Mouse (Mus musculus): ENCODE measurements at regions not wholly inside any gene's neighbourhood (a gene's known extent, or its start where the extent isn't known, plus 50 kb on each side); places are given as distances from the start of the nearest gene placed in this dataset.

DNA sequence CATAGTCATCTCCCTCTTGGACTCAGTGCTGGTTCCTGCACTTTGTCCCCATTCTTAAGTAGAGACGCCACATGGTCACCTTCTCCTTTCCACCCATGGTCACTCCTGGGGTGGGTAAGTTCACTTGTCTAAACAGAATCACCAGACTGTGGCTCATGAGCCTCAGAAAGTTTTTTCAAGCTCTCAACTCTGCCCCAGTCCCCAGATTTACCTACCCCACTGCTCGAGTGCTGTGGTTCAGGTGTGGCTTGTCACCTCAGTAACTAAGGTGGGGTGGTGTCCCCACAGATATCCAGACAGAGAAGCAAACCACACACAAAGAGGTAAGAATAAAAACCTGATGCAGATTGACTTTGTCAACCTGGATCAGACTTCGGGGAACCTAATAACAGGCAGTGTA, 87.6 kb downstream of the Rpl10-ps3 start:
- DNase-seq, result no peak

DNA sequence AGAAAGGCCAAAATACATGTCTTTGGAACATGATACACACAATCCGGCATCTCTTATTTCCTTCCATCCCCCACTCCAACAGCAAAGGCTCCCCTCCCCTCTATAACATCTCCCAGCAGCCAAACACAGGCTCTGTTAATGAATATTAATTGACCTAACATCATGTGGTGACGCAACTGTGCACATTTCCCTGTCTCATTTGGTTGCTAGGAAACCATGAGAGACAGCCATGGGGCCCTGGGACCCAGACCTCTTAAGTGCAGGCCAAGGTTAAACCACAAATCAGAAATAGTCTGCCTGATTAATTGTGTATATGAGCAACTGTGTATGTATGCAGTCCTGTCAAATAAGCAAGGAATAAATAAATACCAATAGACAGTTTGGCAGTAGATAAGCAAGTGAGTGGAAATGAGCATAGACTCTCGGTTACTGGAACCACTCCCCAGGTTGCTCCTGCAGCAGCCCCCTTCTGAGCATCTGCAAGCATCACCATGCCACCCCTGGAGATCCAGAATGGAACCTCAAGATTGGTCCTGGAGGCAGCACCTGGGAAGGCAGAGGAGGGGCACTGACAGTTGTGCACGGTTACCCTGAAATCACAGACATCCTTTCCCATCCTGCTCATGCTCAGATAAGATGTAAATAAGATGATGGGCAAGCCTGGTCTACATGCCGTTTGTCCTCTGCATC, 99.6 kb downstream of the Rpl10-ps3 start:
- no peak for DNase-seq

DNA sequence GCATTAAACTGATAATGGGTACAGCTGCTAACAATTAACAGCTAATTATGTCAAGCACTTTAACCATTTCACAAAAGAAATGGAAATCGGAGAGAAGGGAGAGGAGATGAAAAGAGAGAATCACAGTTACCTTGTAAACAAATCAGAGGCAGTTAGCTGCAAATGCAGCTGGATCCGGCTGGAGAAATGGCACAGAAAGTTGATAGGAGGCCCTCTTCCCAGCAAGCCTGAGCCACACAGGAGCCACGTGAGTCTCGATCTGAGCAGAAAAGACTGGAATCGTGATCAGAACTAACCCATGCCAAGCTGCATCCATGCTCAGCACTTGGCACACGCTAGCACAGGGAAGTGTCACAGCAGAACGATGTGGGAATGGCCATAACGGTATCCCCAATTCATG, 103.8 kb downstream of the Rpl10-ps3 start:
- DNase-seq, result no peak

DNA sequence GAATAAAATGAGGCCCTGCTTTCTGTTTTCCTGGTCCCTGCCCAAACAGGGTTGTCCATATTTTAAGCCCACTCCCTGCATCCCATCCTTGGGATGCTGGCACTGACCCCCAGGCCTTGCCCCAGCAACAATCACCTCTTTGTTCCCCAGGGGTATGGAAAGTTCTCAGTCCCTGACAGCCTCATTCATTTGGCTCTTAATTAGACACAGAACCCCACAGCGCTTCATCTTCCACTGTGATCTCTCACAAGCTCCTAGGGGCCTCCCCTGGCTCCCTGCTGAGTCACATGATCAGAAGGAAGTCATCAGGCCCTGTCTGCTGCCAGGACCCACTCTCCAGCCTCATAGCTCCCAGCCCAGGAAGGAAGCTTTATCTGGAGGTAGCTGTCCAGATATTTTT, 108.9 kb downstream of the Rpl10-ps3 start:
- peak; percentile 2 for DNase-seq

DNA sequence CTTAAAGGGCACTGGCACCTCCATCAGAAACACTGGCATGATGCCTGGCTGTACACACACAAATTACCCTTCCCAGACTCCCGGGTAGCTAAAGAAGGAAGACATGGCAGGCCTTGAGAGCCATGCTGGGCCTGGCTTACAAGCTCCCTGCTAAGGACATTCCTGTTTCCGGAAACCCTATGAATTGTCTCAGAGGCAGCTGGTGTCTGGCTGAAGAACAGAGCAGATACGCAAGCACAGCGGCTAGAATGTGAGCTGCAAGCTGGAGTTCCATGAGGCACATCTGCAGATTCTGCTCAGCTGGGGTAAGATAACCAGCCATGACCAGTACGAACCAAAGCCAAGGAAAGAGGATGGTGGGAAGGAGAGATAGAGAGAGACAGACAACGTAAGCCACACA, 110.1 kb downstream of the Rpl10-ps3 start:
- no peak for DNase-seq

DNA sequence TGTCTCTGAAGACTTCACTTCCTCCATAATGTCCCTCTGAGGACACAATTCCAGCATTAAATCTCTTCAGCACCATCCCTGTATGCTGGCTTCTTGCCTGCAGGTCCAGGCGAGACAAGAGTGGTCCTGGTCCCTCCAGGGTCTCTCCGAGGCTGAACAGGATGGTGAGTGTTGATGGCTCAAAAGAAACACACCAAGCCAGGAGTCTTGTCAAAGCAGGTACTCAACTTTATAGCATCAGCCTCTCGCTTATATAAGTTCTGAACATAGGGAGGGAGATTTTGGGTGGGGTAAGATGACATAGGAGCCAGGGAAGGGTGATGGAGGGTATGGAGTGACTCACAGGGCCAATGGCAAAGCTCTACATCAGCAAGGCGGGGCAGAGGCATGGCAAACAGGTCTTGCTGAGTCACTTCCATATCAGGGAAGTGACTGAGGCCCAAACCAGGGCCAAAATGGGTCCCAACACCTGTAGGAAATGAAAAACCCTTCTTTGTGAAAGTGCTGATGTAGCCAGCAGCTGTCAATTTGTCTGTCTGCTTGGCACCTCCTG, 111.7 kb downstream of the Rpl10-ps3 start:
- DNase-seq, result no peak

DNA sequence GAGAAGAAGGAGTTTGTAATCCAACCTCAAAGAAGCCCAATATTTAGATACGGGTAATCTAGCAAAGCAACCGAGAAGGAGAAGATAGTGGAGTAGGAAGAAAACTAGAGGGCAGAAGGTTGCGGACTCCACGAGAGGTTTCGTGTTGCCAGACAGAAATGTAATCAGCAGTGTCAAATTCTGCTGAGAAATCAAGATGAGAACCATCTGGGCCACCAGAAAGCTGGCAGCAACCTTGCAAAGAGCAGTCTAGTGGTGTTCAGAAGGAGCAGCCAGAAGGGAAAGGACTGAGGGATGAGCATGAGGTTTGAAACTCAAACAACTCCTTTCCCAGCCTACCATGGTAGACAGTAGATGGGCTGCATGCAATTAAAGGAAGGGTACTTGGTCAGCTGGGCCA, 134.3 kb downstream of the Rpl10-ps3 start:
- DNase-seq, result no peak

DNA sequence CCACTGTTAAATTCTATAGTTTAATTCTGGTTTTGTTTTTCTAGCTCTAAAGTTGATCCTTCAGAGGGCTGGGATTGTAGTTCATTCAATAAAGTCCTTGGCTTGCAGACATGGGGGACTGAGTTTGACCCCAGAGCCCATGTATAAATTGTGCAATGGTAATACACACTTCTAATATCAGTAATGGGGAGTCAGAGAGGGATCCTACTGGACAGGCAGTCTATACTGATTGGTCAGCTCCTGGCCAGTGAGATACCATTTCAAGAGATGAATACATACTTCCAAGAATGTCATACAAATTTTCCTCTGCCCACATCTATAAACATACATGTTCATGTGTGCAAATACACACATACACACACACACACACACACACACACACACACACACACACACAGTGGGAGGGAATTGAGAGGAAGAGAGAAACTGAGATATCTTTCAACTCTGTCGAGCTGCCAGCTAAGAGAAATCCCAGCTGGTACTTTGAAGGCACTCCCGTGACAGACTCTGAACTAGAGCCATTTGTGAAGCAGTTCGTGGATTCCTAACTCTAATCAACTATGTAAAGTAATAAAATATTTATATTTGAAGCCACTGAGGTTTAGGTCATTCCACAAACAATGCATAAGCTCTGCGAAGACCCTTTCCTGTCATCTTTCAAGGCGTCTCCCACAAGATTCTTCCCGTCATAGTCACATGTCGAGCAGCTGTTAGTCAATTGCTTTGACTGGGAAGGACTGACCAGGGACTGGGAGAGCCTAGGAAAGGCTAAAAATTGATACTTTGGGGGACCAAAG, 145.1 kb downstream of the Rpl10-ps3 start:
- no peak for DNase-seq

DNA sequence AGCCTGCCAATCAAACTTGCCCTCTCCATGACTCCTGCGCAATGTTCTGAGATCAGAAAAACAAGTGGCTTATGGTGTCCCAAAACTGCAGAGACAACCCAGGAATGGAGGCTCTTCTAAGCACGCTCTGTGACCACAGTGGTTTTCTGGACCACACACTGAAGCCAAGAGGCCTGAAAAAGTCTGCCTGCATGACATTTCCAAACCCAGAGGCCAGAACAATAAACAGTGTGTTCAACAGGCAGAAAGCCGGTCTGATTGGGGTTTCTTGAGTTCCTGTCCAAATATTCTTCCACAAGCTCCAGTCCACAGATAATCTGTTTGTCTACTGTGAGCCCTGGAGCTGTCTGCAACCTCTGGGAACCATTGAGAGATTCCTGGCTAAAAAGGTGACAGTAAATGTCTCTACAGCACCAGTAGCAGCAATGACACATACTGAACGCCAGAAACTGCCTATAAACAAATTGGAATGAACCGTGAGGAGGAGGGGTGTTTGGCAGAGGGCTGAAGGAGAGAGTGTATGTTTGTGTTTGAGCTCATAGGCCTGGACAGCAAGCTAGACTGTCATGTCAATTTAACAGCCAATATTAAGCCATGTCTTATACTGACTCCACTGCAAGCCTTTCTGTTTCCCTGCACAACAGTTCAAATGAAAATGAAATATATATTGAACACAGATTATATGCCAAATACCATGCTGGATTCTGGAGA, 152.2 kb downstream of the Rpl10-ps3 start:
- no peak for DNase-seq

DNA sequence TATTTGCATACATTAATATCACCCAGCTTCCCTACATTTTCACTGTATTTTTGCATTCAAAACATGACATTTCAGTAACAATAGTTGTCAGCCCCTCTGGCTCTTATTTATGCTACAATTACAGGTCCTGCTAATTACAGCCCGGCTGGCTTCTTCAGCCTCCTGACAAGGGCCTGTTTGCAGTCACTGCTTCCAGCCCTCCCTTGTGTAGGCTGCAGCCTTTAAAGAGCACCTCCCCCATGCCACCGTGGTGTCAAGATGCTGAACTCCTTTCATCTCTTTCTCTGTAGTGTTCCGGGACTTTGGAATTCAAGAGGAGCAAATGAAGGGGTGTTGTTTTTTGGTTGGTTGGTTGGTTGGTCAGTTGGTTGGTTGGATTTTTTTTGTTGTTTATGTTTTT, 153.6 kb downstream of the Rpl10-ps3 start:
- DNase-seq, result no peak

DNA sequence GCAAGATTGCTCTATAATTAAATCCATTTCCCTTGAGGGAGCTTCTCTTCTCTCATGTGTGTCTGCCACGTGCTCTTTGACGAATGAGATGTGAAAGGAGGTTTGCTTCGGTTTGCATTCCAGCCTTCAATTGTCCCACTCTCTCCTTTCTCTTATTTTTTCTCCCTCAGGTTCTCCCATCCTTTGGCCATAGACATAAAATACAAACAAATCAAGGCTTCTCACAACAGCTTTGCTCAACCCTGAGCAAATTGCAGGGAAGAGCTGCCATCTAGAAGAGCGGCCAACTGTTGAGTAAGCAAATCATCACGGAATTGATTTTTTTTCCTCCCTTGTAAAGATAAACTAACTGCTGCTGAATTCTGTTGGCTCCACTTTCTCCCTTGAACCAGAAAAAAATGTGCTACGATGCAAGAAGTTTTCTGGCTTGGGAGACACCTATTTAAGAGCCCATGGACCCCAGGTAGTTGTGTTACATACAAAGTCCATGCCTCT, 156.1 kb downstream of the Rpl10-ps3 start:
- DNase-seq, result no peak

DNA sequence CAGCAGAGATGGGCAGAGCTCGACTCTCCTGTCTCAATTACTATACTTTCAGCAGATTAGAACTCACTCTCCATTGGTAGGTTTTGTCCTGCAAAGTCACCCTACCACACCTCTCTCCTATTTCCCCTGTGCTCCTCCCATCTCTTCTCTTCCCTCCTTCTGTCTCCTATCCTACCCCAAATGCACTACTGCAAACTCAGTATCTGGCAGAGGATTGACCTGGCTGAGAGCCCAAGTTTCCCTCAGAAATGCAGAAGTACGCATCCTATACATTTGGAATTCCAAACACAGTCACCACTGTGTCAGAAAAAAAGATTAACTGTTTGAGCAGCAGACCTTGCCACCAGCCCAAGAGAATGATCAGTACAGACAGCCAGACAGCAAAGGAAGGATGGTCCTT, 163.4 kb downstream of the Rpl10-ps3 start:
- DNase-seq, result no peak

DNA sequence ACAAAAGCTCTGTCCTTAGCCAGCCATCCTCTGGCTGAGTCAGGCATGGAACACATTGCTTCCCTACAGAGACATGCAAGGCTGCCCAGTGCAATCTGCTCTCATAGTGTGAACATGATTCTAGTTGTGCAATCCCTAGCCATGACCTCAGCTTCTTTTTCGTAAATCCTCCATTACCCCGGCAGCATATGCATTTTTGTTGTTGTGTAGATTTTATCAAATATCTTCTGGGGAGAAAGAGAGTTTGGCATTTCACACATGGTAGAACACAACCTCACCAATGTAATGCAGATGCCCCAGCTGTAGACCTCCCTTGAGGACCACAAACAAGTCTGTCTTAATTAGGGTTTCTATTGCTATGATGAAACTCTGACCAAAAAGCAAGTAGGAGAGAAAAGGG, 168.6 kb downstream of the Rpl10-ps3 start:
- no peak for DNase-seq

DNA sequence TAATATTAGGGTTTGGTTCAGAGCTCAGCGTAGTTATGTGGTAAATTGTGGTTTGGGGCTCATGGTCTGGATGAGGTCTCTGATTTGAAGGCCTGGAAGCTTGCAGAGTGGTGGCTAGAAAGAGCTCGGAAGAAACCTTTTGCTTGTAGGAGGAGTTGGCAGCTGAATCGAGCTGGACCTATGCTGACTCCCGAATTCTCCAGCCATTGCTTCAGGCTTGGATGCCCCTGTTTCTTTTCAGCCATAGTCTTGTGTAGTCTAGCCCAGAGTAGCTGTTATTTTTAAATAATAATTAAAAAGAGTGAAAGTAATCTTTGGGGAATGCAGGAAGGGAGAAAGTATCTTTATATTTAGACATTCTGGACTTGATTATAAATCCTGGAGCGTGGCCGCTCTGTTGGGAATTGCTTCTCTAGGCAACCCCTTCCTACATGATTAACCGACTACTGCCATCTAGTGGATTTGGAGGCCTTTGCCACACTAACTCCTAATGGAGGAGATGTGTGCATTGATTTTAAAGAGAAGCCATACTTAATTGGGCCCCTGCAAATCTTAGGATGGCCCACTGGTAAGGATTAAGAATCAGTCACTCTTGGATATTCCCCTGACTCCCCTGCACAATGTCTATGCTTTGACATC, 172.8 kb downstream of the Rpl10-ps3 start:
- peak; percentile 45 for DNase-seq

DNA sequence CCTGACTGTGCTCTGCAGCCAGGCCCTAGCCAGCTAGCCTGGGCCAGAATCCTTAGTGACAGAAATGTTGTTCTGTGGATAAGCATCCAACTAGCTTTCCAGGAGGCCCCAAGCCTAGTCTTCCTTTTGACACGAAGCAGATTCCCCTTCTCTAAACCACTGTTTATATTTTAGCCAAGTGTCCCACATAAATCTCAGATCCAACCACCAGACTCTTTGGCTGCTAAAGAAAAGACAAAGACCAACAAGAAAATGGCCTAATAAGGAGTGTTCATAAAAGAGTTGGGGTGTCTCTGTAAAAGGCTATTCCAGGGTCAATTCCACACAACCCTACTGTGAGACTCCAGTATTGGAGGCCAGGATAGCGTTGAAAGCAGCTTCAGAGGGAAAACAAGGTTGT, 173.6 kb downstream of the Rpl10-ps3 start:
- no peak for DNase-seq

DNA sequence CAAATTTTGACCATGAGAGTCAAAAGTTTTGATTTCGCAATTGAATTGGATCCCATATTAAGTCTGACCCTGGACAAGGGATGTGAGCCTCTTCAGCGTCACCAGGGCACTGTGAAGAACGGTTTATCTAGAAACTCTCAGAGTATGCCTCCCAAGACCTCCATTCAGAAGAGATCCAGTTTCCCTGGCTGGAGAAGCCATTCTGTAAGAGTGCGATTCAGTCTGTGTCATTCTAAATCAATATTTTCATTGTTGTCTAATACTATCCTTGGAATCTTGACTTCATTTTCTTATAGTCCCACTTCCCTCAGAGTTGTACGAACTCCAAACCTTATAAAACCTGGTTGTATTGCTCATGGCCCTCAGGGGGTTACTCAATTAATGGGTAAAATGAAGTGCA, 174.1 kb downstream of the Rpl10-ps3 start:
- no peak for DNase-seq

DNA sequence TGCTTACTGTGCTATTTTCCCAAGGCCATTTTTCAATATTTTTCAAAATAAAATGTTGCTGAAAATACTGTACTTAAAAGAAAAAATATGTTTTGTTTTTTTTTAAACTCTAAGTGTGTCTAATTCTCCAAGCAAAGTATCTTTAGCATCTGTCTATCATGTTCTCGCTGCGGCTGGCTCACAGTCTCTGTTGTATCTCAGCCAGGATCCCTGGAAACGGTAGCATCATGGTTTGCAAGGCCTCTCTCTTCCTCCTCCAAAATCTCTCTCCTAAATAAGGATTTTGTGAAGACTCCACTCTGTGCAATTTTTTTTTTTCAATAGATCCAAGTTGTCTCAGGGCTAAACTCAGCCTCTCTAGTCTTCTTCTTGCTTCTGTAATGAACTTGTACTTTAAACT, 190.2 kb downstream of the Rpl10-ps3 start:
- DNase-seq, result no peak

DNA sequence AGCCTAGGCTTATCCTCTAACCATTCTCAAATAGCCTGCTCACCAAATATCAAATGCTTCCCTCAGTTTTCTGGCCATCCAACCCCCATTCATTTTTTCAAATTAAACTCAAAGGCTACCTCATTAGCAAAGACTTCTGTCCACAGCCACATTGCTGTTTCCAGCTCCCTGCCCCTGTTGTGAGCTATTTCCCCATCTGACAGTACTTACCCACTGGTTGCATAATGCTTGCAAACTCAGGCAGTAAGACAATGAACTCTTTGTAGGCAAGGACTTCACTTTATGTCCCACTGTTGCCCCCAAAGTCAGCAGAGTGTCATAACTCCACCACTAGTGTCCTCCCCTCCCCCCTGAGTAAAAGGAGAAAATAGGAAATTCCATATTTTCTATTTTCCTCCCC, 194.7 kb downstream of the Rpl10-ps3 start:
- no peak for DNase-seq

DNA sequence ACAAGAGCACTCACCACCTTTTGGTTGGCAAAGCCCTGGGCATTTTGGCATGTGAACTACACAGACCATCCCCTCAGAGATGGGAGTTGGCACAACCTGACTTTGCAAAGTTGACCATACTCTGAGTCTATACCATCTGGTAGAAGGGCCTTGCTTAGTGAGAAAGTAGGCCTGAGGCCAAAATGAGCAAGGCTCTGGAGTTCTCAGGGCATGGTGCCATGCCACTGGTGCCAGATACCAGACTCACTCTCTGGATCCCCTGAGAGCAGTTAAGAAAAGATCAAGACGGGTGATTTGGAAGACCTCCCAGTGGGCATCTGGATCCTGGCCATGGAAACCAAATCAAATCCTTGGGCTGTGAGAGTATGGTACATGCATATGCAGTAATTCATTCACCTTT, 202.0 kb downstream of the Rpl10-ps3 start:
- DNase-seq, result peak; percentile 8

DNA sequence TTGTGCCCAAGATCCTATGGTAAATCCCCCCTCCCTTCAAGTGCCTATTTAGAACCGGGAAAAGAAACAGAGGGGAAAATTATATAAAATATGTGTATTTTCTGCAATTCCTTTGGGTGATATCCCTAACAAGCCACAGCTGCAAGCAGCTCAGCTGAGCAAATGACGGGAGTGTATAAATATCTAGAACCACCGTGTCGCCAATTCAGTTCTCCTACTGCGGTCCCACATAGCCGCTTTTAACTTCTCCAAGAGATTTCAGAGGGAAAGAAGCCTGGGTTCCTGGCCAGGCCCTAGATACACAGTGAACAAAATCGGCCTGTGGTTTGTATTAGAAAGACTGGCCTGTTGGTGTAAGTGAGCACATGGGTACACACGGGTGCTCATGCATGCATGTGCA, 202.7 kb downstream of the Rpl10-ps3 start:
- no peak for DNase-seq

DNA sequence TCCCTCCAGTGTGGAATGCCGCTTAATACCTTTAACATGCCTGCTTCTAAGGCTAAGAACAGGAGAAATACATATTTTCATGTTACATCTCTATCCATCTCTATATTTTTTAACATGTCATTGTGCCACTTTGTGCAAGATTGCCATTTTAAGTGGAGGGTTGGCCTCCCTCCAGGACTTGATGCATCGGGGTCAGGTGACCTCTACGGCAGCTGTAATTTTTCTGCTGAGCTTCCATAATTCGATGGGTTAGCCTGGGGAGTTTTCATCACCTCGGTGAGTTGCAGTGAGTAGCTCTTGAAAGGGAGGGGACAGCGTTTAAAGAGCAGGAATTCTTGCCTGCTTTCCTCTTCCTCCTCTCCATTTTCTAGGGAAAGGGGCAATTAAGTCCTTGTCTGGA, 203.6 kb downstream of the Rpl10-ps3 start:
- DNase-seq, result no peak

DNA sequence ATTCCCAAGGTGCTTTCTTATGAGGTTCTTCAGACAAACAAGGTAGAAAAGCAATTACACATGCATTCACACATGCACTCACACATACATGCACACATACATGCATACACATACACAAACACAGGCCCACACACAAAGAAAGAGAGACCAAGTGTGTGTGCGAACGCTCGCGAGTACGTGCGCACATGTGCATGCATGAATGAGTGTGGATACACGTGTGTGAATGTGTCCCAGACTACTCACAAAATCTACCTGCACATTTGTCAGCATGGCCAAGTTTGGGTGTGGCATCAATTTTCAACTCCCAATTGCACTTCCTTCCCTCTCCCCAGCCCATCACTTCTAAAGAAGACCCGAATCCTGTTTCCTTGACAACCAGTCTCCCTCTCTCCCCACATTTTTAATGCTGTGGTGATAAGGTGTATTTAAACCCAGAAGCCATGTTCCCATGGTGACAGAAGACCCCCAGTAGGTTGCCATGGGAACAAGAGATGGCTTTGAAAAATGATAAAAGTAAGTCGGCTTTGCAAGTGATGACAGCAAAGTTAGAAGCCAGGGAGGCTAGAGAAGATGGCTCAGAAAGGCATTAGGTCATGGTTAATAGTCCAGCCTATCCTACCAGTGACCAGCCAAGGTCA, 206.3 kb downstream of the Rpl10-ps3 start:
- DNase-seq, result no peak
